Mouse (Mus musculus) neural tube, embryonic 15.5 days (tissue): ENCODE data around the gene Creld1. TPM values are rescaled to one million over a fixed set of nuclear protein-coding genes. Genes with fewer than 3 reads are reported as not detected.
A peak's percentile ranks its signal among the peaks of the same experiment; 100 is the strongest.

Source experiments
- ATAC-seq: fragments of 200-750 bp; cut with Nextera tagmentation; 2 replicates; pipeline ENCODE4 v1.8.0; 2017; ENCODE audit warnings: mild to moderate bottlenecking, moderate TSS enrichment, moderate library complexity; ENCODE audit not compliant: low FRiP score
- H3K27ac ChIP-seq: fragments of 300-500 bp; sonication (generic); replicated peaks from 2 replicates; pipeline ENCODE4 v1.5.1; 2015; ENCODE audit warnings: mild to moderate bottlenecking, inconsistent platforms
- H3K27me3 ChIP-seq: fragments of 300-500 bp; sonication (generic); replicated peaks from 2 replicates; pipeline ENCODE4 v1.6.1; 2015; ENCODE audit warnings: inconsistent platforms
- H3K36me3 ChIP-seq: fragments of 300-500 bp; sonication (generic); 2 replicates; pipeline ENCODE4 v1.6.1; 2015; ENCODE audit warnings: inconsistent platforms
- H3K4me1 ChIP-seq: fragments of 300-500 bp; sonication (generic); 2 replicates; pipeline ENCODE4 v1.6.1; 2015; ENCODE audit warnings: inconsistent platforms
- H3K4me2 ChIP-seq: fragments of 300-500 bp; sonication (generic); 2 replicates; pipeline ENCODE4 v1.6.1; 2015; ENCODE audit warnings: inconsistent platforms, mild to moderate bottlenecking, moderate library complexity
- H3K4me3 ChIP-seq: fragments of 300-500 bp; sonication (generic); replicated peaks from 2 replicates; pipeline ENCODE4 v1.5.1; 2015; ENCODE audit warnings: mild to moderate bottlenecking, inconsistent platforms
- H3K9ac ChIP-seq: fragments of 300-500 bp; sonication (generic); replicated peaks from 2 replicates; pipeline ENCODE4 v1.6.1; 2015; ENCODE audit warnings: mild to moderate bottlenecking, inconsistent platforms
- H3K9me3 ChIP-seq: fragments of 300-500 bp; sonication (generic); replicated peaks from 2 replicates; pipeline ENCODE4 v1.6.1; 2016; ENCODE audit warnings: inconsistent platforms
- WGBS: fragments of 180-500 bp; shearing (Covaris S2); methylation state at CpG from one replicate; pipeline ENCODE4 v1.1.7; 2015; ENCODE audit warnings: mixed read lengths; 5-methylcytosine and 5-hydroxymethylcytosine counted together
- polyA plus RNA-seq: library from polyadenylated mRNA; unstranded; fragments of >200 nt; fragmentation: Nextera tagmentation; extraction: Ambion mirVana; gene quantifications from 2 replicates; pipeline ENCODE4 v1.2.1, GENCODE M21; 2015

Gene Creld1
- polyA plus RNA-seq, 1 experiment from 2014 or later, result 106 TPM

DNA sequence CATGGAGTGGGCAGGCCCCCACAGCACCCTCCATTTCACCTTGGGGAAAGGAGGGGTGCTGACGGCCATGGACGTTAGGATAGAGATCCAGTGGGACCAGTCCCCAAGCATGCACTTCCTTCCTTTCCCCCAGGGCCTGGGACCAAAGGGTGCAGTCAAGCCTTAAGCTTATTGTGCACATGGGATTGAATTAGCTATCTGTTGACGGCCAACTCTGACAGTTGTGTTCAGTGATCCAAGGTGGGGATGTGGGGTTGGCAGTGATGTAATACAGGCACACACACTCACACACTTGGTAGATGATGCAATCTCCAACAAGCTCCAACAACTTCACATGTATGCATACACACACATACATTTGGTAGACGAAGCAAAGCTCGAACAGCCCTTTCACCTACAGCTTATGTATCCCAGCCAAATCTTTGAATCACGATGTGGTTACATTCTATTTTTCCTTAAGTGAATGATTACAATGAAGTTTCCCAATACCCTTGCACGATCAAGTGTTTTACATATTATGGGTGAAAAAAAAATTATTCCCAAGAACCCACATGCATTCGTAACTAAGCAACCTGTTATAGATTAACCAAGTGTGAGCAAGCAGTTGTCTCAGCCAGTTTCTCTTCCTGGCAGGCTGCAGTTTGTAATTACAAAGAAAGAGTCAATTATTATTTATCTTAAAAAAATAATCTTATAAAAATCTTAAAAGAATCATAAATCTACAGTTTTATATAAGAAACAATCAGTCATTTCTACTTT, 38.7 kb upstream of the Creld1 start:
- H3K9me3 ChIP-seq, result no peaks in the 10 kb centered on the region
- peaks cover 15% of the 10 kb centered on the region for H3K4me1 ChIP-seq
- H3K36me3 ChIP-seq, result peaks cover 26% of the 10 kb centered on the region
- no peak overlapping the region for H3K27ac ChIP-seq
- no peak overlapping the region for H3K4me3 ChIP-seq
- H3K27me3 ChIP-seq, result 0 out of 2 replicates have a peak, but pooled peaks cover 3% of the 10 kb centered on the region
- H3K4me2 ChIP-seq, result no peak overlapping the region
- H3K9ac ChIP-seq, result no peak overlapping the region
- WGBS, result 87% methylated on average over 8 of the region's 8 CpGs
- no peak for ATAC-seq

DNA sequence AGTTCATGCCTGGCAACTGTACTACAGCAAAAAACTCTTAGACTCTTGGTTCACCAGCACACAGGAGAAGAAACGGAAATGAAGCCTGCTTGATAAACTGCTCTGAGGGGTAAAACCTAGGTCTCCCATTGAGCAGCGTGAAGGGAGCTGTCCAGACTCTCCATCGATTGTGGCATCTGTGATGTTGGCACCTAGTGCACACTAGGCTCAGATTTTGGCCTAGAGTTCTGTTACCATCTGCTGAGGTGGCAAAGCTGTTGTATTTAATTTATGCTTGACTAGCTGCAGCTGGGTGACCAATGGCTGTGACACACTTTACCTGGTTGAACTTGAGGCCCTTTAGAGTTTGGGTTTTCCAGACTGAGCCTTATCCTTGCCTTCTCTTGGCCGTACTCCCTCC, 35.5 kb upstream of the Creld1 start:
- no peak overlapping the region for H3K9ac ChIP-seq
- H3K4me1 ChIP-seq, result peaks cover 10% of the 10 kb centered on the region
- peaks cover 29% of the 10 kb centered on the region for H3K36me3 ChIP-seq
- no peak overlapping the region for H3K4me3 ChIP-seq
- no peak overlapping the region for H3K27ac ChIP-seq
- WGBS, result 91% methylated on average over 4 of the region's 4 CpGs
- ATAC-seq, result no peak
- H3K27me3 ChIP-seq, result no peaks in the 10 kb centered on the region
- H3K4me2 ChIP-seq, result no peak overlapping the region
- H3K9me3 ChIP-seq, result no peaks in the 10 kb centered on the region

DNA sequence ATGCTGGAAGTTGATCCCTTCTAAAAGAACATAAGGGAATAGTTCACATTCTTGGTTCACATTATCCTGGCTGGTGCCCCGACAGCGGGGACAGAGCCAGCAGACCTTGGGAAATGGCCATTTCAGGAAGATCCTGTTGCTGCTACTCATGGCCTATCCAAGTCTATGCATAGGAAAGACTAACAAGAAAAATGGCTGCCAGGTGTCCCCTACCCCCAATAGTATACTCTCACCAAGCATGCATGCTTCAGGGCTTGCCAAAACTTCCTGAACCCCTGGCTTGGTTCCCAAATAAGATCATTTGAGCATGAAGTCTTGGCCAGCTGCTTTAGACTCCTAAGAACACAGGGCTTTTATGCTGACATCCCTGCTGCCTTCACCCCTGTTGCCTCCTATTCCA, 31.3 kb upstream of the Creld1 start:
- Histone ChIP-seq H3K9ac (no peak overlapping the region), H3K9me3 (no peaks in the 10 kb centered on the region), H3K4me2 (no peak overlapping the region), H3K27ac (no peak overlapping the region), H3K36me3 (peaks cover 21% of the 10 kb centered on the region), H3K4me3 (no peak overlapping the region), H3K27me3 (no peaks in the 10 kb centered on the region), H3K4me1 (no peaks in the 10 kb centered on the region)
- whole genome bisulfite sequencing, result 77% methylated on average over 2 of the region's 2 CpGs
- ATAC-seq, result no peak

DNA sequence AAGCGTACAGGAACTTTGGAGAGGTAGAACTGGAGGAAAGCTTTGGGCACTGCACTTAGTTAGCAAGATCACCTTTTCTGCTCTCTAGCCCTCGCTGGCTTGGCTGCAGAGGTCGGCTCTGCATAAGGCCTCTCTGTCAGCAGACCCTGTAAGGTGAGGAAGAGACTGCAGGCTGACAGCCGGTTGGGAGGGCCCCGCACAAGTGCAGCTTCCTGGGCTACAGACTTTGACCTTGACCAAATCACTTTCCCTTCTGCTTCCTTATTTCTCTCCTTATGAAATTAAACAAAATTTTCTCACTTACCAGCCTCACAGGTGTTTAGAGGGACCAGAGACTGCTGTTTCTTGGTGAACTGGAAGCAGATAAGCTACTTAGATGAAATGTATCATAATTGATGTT, 28.1 kb upstream of the Creld1 start:
- no peak overlapping the region for H3K4me2 ChIP-seq
- no peak overlapping the region for H3K9ac ChIP-seq
- no peak overlapping the region for H3K27ac ChIP-seq
- no peaks in the 10 kb centered on the region for H3K9me3 ChIP-seq
- ATAC-seq, result no peak
- H3K27me3 ChIP-seq, result 0 out of 2 replicates have a peak, but pooled peaks cover 5% of the 10 kb centered on the region
- no peak overlapping the region for H3K4me3 ChIP-seq
- no peaks in the 10 kb centered on the region for H3K36me3 ChIP-seq
- no peaks in the 10 kb centered on the region for H3K4me1 ChIP-seq
- WGBS, result 71% methylated on average over 5 of the region's 5 CpGs

DNA sequence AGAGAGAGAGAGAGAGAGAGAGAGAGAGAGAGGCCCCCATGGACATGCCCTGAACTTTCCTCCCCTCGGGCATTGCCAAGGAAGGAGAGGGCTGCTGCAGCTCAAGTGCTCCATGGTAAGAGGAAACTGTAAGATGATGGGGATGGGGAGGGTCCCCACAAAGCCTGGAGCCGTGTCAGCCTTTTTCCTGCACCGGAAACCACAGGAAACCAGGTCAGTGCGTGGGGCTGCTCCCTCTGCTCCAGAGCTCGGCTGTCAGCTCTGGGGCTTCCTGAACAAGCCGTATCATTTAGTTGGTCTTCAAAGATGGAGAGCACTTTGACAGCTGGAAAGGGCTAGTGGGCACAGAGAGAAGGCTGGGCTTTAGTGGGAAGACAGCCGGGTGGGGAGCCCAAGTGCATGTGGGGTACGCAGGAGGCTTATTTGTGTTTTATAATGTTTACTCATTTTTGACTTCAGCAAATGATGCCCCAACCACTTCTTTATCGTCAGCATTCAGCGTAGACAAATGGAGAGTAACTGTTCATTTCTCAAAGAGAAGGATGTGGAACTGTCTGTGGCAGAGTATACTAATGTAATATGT, 25.1 kb upstream of the Creld1 start, which contains the start of gene Il17re:
TSS of gene Il17re (plus strand) at position 533 of the 583 bp plus-strand sequence.
- no peaks in the 10 kb centered on the region for H3K9me3 ChIP-seq
- no peak within 1 kb of the TSS for H3K9ac ChIP-seq
- H3K4me1 ChIP-seq, result no peaks in the 10 kb centered on the region
- 0 out of 2 replicates have a peak, but pooled peaks cover 5% of the 10 kb centered on the region for H3K27me3 ChIP-seq
- H3K4me3 ChIP-seq, result no peak within 1 kb of the TSS
- WGBS, result 78% methylated on average over 10 of the region's 10 CpGs
- H3K27ac ChIP-seq, result no peak within 1 kb of the TSS
- H3K4me2 ChIP-seq, result no peak within 1 kb of the TSS
- H3K36me3 ChIP-seq, result no peaks in the 10 kb centered on the region
- ATAC-seq, result no peak

DNA sequence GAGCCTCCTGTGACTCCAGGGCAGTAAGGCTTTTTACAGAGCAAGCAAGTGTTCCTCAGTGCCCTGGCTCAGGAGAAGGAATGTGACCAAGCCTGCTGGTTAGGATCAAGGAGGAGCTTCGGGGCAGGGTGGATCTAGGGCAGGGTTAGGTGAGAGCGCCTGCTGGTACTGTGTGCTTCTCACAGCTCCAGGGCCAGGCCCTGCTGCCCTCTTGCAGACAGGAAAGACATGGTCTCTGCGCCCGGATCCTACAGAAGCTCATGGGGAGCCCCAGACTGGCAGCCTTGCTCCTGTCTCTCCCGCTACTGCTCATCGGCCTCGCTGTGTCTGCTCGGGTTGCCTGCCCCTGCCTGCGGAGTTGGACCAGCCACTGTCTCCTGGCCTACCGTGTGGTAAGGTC, 24.5 kb upstream of the Creld1 start:
- H3K27me3 ChIP-seq, result 0 out of 2 replicates have a peak, but pooled peaks cover 9% of the 10 kb centered on the region
- H3K9me3 ChIP-seq, result no peaks in the 10 kb centered on the region
- H3K4me3 ChIP-seq, result no peak overlapping the region
- WGBS, result 75% methylated on average over 10 of the region's 10 CpGs
- H3K36me3 ChIP-seq, result no peaks in the 10 kb centered on the region
- H3K4me1 ChIP-seq, result no peaks in the 10 kb centered on the region
- no peak overlapping the region for H3K9ac ChIP-seq
- no peak for ATAC-seq
- H3K4me2 ChIP-seq, result no peak overlapping the region
- H3K27ac ChIP-seq, result no peak overlapping the region

DNA sequence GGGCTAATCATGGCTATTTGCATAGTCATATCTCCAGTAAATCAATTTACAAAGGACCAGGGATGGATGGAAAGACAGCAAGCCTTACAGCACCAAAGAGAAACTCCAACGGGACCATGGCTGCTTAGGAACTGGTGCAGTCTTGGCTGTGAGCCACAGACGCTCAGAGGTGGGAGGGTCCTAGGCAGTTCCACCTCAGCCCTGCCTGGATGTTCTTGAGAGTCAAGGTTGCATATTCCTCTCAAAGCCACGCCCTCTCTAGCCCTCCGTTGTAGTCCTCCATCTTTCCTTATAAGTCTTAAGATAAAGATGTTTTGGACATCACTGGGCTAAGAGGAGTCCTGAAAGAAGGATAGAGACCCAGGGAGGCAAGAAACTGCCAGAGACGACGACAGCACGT, 19.1 kb upstream of the Creld1 start:
- H3K9ac ChIP-seq, result no peak overlapping the region
- no peaks in the 10 kb centered on the region for H3K36me3 ChIP-seq
- H3K9me3 ChIP-seq, result no peaks in the 10 kb centered on the region
- WGBS, result 67% methylated on average over 7 of the region's 7 CpGs
- no peak overlapping the region for H3K4me2 ChIP-seq
- no peak overlapping the region for H3K27ac ChIP-seq
- ATAC-seq, result no peak
- H3K4me3 ChIP-seq, result no peak overlapping the region
- peaks cover 4% of the 10 kb centered on the region for H3K4me1 ChIP-seq
- peaks cover 10% of the 10 kb centered on the region; the same call in 1 of the 2 replicates for H3K27me3 ChIP-seq

DNA sequence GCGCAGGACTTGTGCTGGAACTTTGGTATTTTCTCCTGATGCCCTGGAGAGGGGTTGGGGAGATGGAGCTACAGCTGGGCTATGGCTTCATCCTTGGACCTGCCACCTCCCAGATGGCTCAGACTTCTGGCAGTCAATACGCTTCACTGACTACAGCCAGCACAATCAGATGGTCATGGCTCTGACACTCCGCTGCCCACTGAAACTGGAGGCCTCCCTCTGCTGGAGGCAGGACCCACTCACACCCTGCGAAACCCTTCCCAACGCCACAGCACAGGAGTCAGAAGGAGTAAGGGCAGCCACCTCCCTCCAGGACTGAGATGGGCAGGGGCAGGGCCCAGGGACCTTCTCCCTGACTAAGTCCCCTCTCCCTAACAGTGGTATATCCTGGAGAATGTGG, 17.5 kb upstream of the Creld1 start:
- Histone ChIP-seq H3K27ac (no peak overlapping the region), H3K4me3 (no peak overlapping the region)

DNA sequence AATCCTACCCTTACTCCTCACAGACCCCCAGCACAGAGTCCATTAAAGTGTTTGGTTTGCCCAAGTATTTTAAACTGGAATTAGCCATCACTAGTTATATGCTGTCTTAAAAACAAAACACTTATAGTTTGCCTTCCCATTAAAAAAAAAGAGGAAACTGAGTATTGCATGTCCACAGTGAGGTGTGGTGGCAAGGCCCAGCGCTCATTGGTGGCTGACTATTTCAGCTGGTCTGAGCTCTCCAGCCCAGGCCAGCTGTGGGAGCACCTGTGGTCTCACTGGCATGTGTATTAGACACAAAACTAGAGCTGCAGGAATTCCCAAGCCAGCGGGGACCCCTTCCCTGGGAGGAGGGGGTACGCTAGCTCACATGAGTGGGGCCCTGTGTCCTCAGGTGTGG, 14.6 kb upstream of the Creld1 start:
- Histone ChIP-seq H3K27me3 (peaks cover 29% of the 10 kb centered on the region), H3K36me3 (no peaks in the 10 kb centered on the region), H3K9ac (no peak overlapping the region), H3K4me3 (no peak overlapping the region), H3K4me1 (peaks cover 19% of the 10 kb centered on the region), H3K27ac (no peak overlapping the region), H3K9me3 (no peaks in the 10 kb centered on the region), H3K4me2 (no peak overlapping the region)
- WGBS, result 67% methylated on average over 3 of the region's 3 CpGs
- ATAC-seq, result no peak

More for the DNA sequence above, 17.5 kb upstream of the Creld1 start:
- no peaks in the 10 kb centered on the region for H3K9me3 ChIP-seq
- H3K4me1 ChIP-seq, result peaks cover 14% of the 10 kb centered on the region
- no peaks in the 10 kb centered on the region for H3K36me3 ChIP-seq
- WGBS, result 63% methylated on average over 5 of the region's 5 CpGs
- no peak overlapping the region for H3K4me2 ChIP-seq
- ATAC-seq, result no peak
- no peak overlapping the region for H3K9ac ChIP-seq
- peaks cover 23% of the 10 kb centered on the region for H3K27me3 ChIP-seq

DNA sequence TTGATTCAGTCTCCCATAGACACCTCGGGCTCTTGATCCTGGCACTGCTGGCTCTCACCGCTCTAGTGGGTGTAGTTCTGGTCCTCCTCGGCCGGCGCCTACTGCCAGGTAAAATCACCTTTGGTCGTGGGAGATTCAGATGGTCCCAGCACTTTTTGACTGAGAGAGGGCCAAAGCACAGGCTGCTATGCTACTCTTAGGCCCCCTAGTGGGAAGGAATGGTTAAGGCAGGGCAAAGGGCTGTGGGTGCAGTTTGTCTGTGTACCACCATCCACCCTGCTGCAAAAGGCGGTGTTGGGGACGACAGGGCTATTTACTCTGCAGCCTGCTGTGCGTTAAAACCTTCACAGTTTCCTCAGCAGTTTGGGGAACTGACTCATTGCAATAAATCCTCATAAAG, 14.1 kb upstream of the Creld1 start:
- no peaks in the 10 kb centered on the region for H3K9me3 ChIP-seq
- peak overlapping the region; percentile 79 for H3K4me2 ChIP-seq
- H3K4me3 ChIP-seq, result peak overlapping the region; percentile 36
- no peaks in the 10 kb centered on the region for H3K36me3 ChIP-seq
- H3K27me3 ChIP-seq, result peaks cover 29% of the 10 kb centered on the region
- peak; percentile 77 for ATAC-seq
- H3K4me1 ChIP-seq, result peaks cover 19% of the 10 kb centered on the region
- no peak overlapping the region for H3K27ac ChIP-seq
- H3K9ac ChIP-seq, result peak overlapping the region; percentile 53; the same call in 1 of the 2 replicates
- 6% methylated on average over 9 of the region's 9 CpGs for WGBS

DNA sequence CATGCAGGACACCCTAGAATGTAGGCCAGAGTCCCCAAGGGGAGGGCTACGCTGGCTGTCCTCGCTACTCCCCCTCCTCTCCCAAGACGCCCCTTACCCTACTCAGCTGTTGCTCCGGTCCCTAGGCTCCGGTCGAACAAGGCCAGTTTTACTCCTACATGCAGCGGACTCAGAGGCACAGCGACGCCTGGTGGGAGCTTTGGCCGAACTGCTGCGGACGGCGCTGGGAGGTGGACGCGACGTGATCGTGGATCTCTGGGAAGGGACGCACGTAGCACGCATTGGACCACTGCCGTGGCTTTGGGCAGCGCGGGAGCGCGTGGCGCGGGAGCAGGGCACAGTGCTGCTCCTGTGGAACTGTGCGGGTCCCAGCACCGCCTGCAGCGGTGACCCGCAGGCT, 13.7 kb upstream of the Creld1 start:
- Histone ChIP-seq H3K4me1 (peaks cover 19% of the 10 kb centered on the region), H3K4me2 (peak overlapping the region; percentile 79), H3K36me3 (no peaks in the 10 kb centered on the region), H3K4me3 (peak overlapping the region; percentile 36), H3K9me3 (no peaks in the 10 kb centered on the region), H3K9ac (peak overlapping the region; percentile 53), H3K27me3 (peaks cover 29% of the 10 kb centered on the region), H3K27ac (no peak overlapping the region)
- peak; percentile 83 for ATAC-seq
- 2% methylated on average over 31 of the region's 31 CpGs for WGBS

DNA sequence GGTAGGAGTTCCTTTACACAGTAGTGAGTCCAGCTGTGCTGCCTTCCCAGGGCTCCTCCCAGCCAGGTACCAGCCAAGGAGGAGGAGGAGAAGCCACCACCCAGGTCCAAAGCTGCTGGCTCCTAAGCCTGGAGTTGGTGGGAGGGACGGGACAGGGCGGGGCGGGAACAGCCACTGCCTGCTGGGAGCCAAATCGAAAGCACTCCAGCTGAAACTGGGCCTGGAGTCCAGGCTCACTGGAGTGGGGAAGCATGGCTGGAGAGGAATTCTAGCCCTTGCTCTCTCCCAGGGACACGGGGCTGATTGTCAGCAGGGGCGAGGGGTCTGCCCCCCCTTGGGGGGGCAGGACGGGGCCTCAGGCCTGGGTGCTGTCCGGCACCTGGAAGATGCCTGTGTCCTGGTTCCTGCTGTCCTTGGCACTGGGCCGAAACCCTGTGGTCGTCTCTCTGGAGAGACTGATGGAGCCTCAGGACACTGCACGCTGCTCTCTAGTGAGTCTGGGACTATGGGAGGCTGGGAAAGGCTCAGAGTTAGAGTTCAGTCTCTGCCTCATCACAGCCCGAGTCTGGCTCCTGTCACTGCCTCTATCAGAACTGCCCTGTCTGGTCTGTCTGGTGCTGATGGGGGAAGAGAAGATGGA, 11.7 kb upstream of the Creld1 start, which contains the start of gene Il17rc:
TSS of gene Il17rc (plus strand) at position 131 of the 640 bp plus-strand sequence.
- H3K9ac ChIP-seq, result no peak within 1 kb of the TSS
- H3K27me3 ChIP-seq, result peaks cover 29% of the 10 kb centered on the region
- H3K36me3 ChIP-seq, result no peaks in the 10 kb centered on the region
- H3K27ac ChIP-seq, result no peak within 1 kb of the TSS
- 25% methylated on average over 12 of the region's 12 CpGs for WGBS
- H3K4me1 ChIP-seq, result peaks cover 19% of the 10 kb centered on the region
- no peaks in the 10 kb centered on the region for H3K9me3 ChIP-seq
- H3K4me2 ChIP-seq, result peak within 1 kb of the TSS; percentile 38
- H3K4me3 ChIP-seq, result no peak within 1 kb of the TSS
- no peak for ATAC-seq
